Mouse (Mus musculus): ENCODE data around the gene Nxph1. TPM values are rescaled to one million over a fixed set of nuclear protein-coding genes. Genes with fewer than 3 reads are reported as not detected.

Nxph1 gene
- polyA plus RNA-seq, 1 experiment from 2014 or later = 0.33 TPM

DNA sequence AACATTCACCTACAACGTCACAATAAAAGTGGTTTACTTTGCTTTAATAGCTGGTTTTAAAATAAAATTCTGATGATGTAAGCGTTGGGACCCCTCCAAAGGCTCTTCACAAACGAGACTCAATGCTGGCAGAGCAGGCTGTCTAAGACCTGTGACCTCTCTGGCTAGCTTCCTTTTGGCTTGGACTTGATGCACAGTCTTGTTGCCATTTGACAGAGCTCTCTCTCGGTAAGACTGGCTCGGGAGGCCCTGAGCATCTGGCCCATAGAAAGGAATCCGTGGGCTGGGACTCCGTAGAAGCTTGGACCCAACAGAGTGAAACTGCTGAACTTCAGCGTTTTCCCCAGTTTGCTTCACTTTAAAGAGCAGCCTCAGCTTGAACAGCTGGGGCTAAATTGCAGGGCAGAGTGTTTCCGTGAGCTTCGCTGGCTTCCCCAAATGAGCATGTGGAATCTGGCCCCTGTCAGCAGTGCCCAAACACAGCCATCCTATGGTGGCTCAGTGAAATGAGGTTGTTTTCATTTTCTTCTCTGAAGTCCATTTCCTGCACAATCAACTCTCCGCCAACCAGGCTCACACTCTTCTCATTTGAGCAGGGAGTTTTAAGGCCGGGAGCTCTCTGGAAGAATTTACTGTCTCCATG lies 48.2 kb downstream of the Nxph1 start:
- no peaks in the 10 kb centered on the region for H3K36me3 ChIP-seq
- no peaks in the 10 kb centered on the region for H3K27me3 ChIP-seq (replicated peaks)
- peak overlapping the region; percentile 24; the same call in 1 of the 2 replicates for H3K4me2 ChIP-seq (replicated peaks)
- no peak overlapping the region for H3K27ac ChIP-seq
- H3K9me3 ChIP-seq = no peaks in the 10 kb centered on the region
- H3K9ac ChIP-seq = no peak overlapping the region
- no peaks in the 10 kb centered on the region for H3K4me1 ChIP-seq (replicated peaks)
- H3K4me3 ChIP-seq (replicated peaks) = no peak overlapping the region
- no peak for ATAC-seq
- WGBS = 50% methylated on average over 12 of the region's 12 CpGs

DNA sequence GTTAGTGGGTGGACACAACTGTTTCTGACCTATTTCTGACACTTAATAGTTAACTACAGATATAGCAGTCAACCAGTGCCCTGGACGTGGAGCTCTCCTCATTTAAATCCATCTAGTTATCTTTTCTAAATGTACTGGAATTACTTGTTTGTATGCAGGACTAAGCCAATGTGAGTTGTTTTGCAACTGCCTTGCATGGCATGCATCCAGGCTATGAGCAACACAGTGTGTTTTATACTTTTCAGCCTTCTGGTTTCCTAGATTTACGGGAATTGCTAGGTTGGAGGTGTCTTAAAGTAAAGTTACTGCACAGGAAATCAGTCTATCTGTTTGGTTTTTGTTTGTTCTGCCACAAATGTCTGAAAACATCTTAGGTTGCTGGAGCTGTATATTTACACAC lies 49.1 kb downstream of the Nxph1 start:
- no peak overlapping the region for H3K4me2 ChIP-seq (replicated peaks)
- 68% methylated on average over 2 of the region's 2 CpGs for WGBS
- no peaks in the 10 kb centered on the region for H3K4me1 ChIP-seq (replicated peaks)
- no peak overlapping the region for H3K27ac ChIP-seq
- H3K4me3 ChIP-seq (replicated peaks) = no peak overlapping the region
- H3K9me3 ChIP-seq = no peaks in the 10 kb centered on the region
- H3K9ac ChIP-seq = no peak overlapping the region
- H3K27me3 ChIP-seq (replicated peaks) = no peaks in the 10 kb centered on the region
- ATAC-seq = no peak
- H3K36me3 ChIP-seq = no peaks in the 10 kb centered on the region

DNA sequence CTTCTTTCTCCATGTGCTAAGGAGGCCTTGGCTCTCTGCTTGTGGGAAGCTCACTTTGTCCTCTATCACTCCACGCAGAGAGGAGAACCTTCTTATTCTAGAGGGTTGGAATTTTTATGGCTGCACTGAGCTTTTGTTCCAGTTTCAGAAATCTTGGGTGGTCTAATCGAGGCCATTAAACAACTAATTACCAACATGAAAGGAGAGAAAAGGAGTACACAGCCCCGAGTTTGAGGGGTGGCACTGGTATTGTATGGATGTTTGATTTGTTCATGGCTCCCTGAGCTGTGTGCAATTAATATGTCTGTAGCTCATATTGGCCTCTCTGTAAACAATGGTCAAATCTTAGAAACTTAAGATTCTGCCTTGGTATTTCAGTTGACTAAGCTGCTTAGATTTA lies 54.5 kb downstream of the Nxph1 start:
- H3K4me3 ChIP-seq (replicated peaks) = no peak overlapping the region
- H3K4me1 ChIP-seq (replicated peaks) = no peaks in the 10 kb centered on the region
- ATAC-seq = no peak
- no peaks in the 10 kb centered on the region for H3K9me3 ChIP-seq
- H3K4me2 ChIP-seq (replicated peaks) = no peak overlapping the region
- WGBS = 37% methylated on average over 3 of the region's 3 CpGs
- no peak overlapping the region for H3K9ac ChIP-seq
- no peaks in the 10 kb centered on the region for H3K27me3 ChIP-seq (replicated peaks)
- H3K36me3 ChIP-seq = no peaks in the 10 kb centered on the region
- no peak overlapping the region for H3K27ac ChIP-seq

DNA sequence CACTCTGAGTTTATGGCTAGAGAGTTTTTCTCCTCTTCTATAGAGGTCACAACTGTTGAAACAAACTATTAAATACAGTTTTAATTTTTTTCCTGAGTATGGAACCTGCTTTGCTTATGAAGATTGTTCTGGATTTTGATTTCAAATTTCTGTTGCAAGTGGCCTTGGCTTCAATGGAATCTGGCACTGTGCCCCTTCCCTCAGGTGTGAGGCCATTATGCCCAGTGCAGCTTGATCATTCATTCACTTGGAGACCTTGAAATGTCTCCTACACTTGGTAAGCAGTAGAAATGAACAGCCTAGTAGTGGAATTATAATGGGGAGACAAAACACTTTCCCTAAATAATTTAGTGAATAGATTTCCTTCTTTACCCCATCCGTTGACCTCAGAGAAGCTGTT lies 78.4 kb downstream of the Nxph1 start:
- no peak for ATAC-seq
- Histone ChIP-seq H3K27me3 (replicated peaks) (no peaks in the 10 kb centered on the region), H3K27ac (no peak overlapping the region), H3K4me3 (replicated peaks) (no peak overlapping the region), H3K4me1 (replicated peaks) (no peaks in the 10 kb centered on the region), H3K9me3 (no peaks in the 10 kb centered on the region), H3K9ac (no peak overlapping the region), H3K4me2 (replicated peaks) (no peak overlapping the region), H3K36me3 (no peaks in the 10 kb centered on the region)
- WGBS = 86% methylated on average over 1 of the region's 1 CpGs

DNA sequence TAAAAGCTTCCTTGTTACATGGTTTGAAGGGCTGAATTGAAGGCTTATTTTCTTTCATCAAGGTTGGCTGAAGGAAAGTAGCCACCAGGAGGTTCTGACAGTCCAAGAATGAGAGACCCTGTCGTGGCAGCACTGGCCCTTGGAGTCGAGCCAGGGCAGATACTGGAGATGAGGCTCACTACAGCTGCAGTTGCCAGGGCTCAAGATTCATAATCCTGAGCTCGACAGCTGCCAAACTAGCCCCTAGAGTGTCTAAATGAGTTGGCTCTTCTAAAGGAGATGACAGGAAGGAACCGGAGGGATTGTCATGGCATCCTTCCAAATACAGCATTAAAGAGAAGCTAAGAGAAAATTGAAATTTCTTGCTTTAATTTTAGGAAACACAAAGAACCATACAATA lies 78.9 kb downstream of the Nxph1 start:
- H3K36me3 ChIP-seq = no peaks in the 10 kb centered on the region
- no peak overlapping the region for H3K9ac ChIP-seq
- ATAC-seq = no peak
- no peaks in the 10 kb centered on the region for H3K27me3 ChIP-seq (replicated peaks)
- no peaks in the 10 kb centered on the region for H3K4me1 ChIP-seq (replicated peaks)
- no peak overlapping the region for H3K4me3 ChIP-seq (replicated peaks)
- WGBS = 60% methylated on average over 4 of the region's 4 CpGs
- H3K9me3 ChIP-seq = no peaks in the 10 kb centered on the region
- no peak overlapping the region for H3K27ac ChIP-seq
- H3K4me2 ChIP-seq (replicated peaks) = no peak overlapping the region

DNA sequence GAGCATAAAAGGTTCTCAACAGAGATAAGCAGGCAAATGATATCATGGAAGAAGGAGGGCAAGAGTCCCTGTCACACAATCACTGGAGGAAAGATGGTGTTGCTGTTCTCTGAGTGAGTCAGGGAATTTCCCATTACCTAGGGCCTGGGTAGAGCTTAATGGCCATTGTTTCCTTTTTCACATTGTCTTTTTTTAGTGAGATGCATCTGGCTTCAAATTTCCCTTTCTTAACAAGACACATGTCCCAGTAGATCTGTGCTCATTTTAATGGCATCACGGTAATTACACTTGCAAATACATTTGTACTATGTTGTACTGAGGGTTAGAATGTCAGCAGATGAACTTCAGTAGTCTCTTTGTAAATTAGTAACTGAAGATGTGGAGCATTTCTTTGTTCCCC lies 80.3 kb downstream of the Nxph1 start:
- H3K27ac ChIP-seq = no peak overlapping the region
- no peaks in the 10 kb centered on the region for H3K36me3 ChIP-seq
- no peaks in the 10 kb centered on the region for H3K27me3 ChIP-seq (replicated peaks)
- H3K9me3 ChIP-seq = no peaks in the 10 kb centered on the region
- no peaks in the 10 kb centered on the region for H3K4me1 ChIP-seq (replicated peaks)
- ATAC-seq = no peak
- H3K4me2 ChIP-seq (replicated peaks) = no peak overlapping the region
- H3K4me3 ChIP-seq (replicated peaks) = no peak overlapping the region
- WGBS = 81% methylated on average over 1 of the region's 1 CpGs
- no peak overlapping the region for H3K9ac ChIP-seq

DNA sequence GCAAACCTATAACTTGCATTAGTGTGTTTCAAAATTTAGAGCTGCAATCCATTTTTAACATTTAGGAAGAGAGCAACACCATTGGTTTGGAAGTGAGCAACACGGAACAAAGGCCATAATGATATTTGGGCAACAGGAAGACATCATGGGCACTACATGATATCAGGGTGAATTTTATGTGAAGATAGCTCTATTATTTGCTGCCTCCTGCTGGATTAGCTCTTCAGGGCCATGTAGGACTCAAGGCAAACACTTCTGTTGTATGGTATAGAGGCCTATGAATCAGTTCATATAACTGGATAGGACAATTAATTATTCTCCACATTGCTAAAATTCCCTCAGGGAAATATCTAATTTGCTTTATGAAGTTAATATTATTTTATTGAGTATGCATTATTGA lies 91.1 kb downstream of the Nxph1 start:
- 0 out of 2 replicates have a peak, but pooled peaks cover 3% of the 10 kb centered on the region for H3K27me3 ChIP-seq (replicated peaks)
- no peak overlapping the region for H3K4me3 ChIP-seq (replicated peaks)
- H3K9me3 ChIP-seq = no peaks in the 10 kb centered on the region
- no peaks in the 10 kb centered on the region for H3K36me3 ChIP-seq
- no peak for ATAC-seq
- no peak overlapping the region for H3K27ac ChIP-seq
- no peak overlapping the region for H3K4me2 ChIP-seq (replicated peaks)
- no peaks in the 10 kb centered on the region for H3K4me1 ChIP-seq (replicated peaks)
- 80% methylated on average over 1 of the region's 1 CpGs for whole genome bisulfite sequencing
- H3K9ac ChIP-seq = no peak overlapping the region

DNA sequence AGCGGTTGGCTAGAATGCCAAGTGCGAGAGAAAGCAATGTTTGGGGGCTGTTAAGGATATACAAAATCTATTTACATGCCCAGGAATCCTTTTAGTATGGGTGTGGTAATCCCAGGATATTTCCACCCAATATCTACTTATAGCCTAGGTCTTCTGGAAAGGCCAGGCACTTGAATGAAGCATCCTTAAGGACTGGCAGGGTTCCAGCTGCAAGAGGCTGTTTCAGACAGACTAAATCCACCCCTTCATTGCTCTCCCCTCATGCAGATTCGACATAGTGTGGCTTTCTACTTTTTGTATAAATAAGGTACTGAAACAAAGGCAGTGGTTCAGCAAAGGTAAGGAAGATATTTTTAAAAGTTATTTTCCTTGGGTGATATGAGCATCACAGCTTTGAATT lies 92.8 kb downstream of the Nxph1 start:
- 73% methylated on average over 3 of the region's 3 CpGs for WGBS
- ATAC-seq = no peak

DNA sequence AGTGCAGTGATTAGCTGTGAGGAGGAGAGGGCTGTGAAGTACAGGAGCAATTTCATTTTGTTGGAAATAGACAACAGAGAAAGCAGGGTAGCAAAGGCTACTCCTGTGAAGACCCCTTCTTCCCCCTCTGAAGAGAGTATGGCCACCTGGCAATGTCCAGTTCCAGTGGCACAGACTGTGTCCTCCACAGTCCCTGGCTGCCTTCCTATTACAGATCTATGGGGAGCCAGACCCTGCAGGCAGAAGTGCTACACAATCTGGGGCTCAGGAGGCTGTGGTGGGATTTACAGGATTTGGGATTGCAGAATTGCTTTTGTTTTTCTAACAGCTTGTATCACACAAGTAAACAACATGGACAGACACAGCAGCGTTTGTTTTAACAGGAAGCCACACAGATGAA lies 94.2 kb downstream of the Nxph1 start:
- no peaks in the 10 kb centered on the region for H3K36me3 ChIP-seq
- H3K27me3 ChIP-seq (replicated peaks) = 0 out of 2 replicates have a peak, but pooled peaks cover 3% of the 10 kb centered on the region
- H3K4me3 ChIP-seq (replicated peaks) = no peak overlapping the region
- no peak overlapping the region for H3K4me2 ChIP-seq (replicated peaks)
- ATAC-seq = no peak
- no peaks in the 10 kb centered on the region for H3K4me1 ChIP-seq (replicated peaks)
- 25% methylated on average over 1 of the region's 1 CpGs for WGBS
- no peak overlapping the region for H3K27ac ChIP-seq
- H3K9ac ChIP-seq = no peak overlapping the region
- H3K9me3 ChIP-seq = no peaks in the 10 kb centered on the region

More for the DNA sequence above, 92.8 kb downstream of the Nxph1 start:
- Histone ChIP-seq H3K27me3 (replicated peaks) (0 out of 2 replicates have a peak, but pooled peaks cover 3% of the 10 kb centered on the region), H3K9me3 (no peaks in the 10 kb centered on the region), H3K4me1 (replicated peaks) (no peaks in the 10 kb centered on the region), H3K4me3 (replicated peaks) (no peak overlapping the region), H3K4me2 (replicated peaks) (no peak overlapping the region), H3K9ac (no peak overlapping the region), H3K27ac (no peak overlapping the region), H3K36me3 (no peaks in the 10 kb centered on the region)

DNA sequence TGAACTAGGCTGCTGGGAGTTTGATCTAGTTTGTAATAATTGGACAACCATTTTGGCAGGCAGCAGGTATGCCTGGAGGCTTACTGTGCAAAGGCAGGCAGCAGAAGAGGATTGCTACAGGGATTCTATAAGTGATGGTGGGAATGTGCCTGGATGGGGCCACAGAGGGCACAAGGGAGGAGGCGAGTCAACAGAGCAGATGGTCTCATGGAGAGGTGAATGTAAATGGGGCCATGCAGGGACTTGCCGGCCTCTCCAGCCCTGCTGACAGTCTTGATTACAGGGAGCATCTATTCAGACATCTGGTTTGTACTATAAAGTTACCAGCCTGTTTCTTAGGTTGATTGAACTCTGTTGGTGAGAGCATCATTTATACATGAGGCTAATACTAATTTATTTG lies 98.6 kb downstream of the Nxph1 start:
- Histone ChIP-seq H3K27me3 (replicated peaks) (no peaks in the 10 kb centered on the region), H3K36me3 (no peaks in the 10 kb centered on the region), H3K27ac (no peak overlapping the region), H3K9ac (no peak overlapping the region), H3K9me3 (no peaks in the 10 kb centered on the region), H3K4me1 (replicated peaks) (no peaks in the 10 kb centered on the region), H3K4me3 (replicated peaks) (no peak overlapping the region), H3K4me2 (replicated peaks) (no peak overlapping the region)
- ATAC-seq = no peak
- 57% methylated on average over 2 of the region's 2 CpGs for WGBS

DNA sequence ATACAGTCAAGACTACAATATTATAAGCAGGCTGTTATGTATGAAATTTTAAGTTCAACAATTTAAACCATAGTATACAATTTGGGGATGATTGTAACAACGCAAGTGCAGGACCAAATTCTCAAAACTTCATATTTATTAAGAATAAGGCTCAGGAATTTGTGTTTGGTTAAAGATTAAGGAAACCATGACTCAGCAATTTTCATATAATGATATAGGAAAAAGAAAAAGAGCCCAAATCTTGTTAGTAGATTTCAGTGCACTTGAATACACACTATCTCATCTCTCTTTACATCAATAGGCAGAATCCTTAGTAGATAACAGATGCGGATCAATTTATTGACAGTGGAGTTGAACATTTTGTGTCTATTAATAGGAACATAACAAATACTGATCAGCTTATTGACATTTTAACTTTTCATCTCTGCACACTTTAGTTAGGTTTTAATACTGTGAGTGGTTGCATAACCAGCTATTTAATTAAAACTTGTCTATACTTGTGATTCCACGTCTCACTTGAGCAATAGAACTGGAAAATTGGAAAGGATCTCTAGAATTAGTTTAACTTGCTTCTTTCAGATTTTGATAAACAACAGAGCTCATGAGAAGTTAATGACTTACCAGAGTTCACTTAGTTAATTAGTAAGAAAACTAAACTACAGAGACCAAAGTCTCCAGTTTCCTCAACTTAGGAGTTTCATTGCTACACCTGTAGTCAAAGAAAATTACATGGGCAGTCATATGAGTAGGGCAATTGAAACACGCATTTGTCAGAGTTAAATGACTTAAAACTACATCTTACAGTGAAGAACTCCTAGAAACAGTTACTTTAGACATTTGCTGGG lies 113.3 kb downstream of the Nxph1 start:
- Histone ChIP-seq H3K9me3 (no peaks in the 10 kb centered on the region), H3K4me1 (replicated peaks) (no peaks in the 10 kb centered on the region), H3K4me3 (replicated peaks) (no peak overlapping the region), H3K27ac (no peak overlapping the region), H3K27me3 (replicated peaks) (no peaks in the 10 kb centered on the region), H3K4me2 (replicated peaks) (no peak overlapping the region), H3K36me3 (no peaks in the 10 kb centered on the region), H3K9ac (no peak overlapping the region)
- ATAC-seq = no peak
- 87% methylated on average over 4 of the region's 4 CpGs for WGBS

DNA sequence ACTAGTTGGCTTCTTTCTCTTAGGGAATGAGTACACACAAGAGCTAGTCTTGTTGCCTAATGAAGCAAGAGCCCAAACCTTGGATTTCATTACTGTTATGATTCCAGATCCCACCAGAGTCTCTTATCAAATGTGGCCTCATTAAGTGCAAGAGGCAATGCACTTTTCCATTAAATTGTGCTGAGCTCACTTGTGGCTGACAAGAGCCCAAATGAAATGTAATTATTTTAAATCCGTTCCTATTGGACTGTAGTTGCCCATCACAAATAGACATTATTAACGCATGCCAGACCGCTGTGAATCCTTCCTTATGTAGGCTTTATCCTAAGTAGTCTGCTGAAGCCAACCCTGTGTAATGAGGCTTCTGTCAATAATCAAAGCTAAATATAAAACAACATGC lies 118.2 kb downstream of the Nxph1 start:
- ATAC-seq = no peak
- Histone ChIP-seq H3K27me3 (replicated peaks) (no peaks in the 10 kb centered on the region), H3K9me3 (no peaks in the 10 kb centered on the region), H3K4me1 (replicated peaks) (no peaks in the 10 kb centered on the region), H3K36me3 (no peaks in the 10 kb centered on the region), H3K4me2 (replicated peaks) (no peak overlapping the region), H3K27ac (no peak overlapping the region), H3K4me3 (replicated peaks) (no peak overlapping the region), H3K9ac (no peak overlapping the region)
- WGBS = 79% methylated on average over 3 of the region's 3 CpGs

DNA sequence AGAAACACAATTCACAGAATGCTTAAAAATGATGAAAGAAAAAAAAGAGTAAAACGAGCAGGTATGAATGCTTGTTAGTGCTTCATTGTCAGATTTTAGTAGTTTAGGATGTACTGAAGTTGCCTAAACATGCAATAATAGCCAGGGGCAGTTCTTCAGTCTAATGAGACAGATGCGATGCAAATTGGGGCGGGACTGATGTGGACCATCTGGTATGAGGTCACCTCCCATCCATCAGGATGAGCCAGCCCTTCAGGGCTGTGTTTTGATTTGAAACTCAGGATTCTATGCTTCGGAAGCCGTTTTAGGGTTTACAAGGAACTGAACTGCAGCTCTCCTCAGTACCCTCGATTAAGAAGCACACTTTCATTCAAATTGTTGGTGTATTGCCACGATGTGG lies 121.7 kb downstream of the Nxph1 start:
- H3K36me3 ChIP-seq = no peaks in the 10 kb centered on the region
- H3K27ac ChIP-seq = no peak overlapping the region
- no peaks in the 10 kb centered on the region for H3K27me3 ChIP-seq (replicated peaks)
- 61% methylated on average over 7 of the region's 7 CpGs for WGBS
- no peaks in the 10 kb centered on the region for H3K9me3 ChIP-seq
- no peak overlapping the region for H3K4me2 ChIP-seq (replicated peaks)
- no peak for ATAC-seq
- no peak overlapping the region for H3K9ac ChIP-seq
- no peaks in the 10 kb centered on the region for H3K4me1 ChIP-seq (replicated peaks)
- H3K4me3 ChIP-seq (replicated peaks) = no peak overlapping the region
